Mouse (Mus musculus): ENCODE measurements around the gene Vwa8. TPM values are rescaled to one million over a fixed set of nuclear protein-coding genes. Genes with fewer than 3 reads are reported as not detected.
A peak's percentile ranks its signal among the peaks of the same experiment; 100 is the strongest.

Vwa8 gene
- total RNA-seq, 1 experiment: 9.8 TPM

GRCm38 (mm10) chr14:79136585-79136984, 287.7 kb downstream of the Vwa8 start:
- in situ Hi-C loops (cut with MboI; ENCODE audit: low sequenced_read_pairs in 2 of 2, unreplicated experiment in 2 of 2): loop anchor here (25.0 kb wide), 1 partner anchor 176 kb away; the partner anchor contains the start of gene Rgcc (in 2 of the 2)
- TF ChIP-seq CHD2 (IDR thresholded peaks at IDR 0.05; ENCODE audit: low read depth, low read length): no peak
- TF ChIP-seq MAFK (IDR thresholded peaks at IDR 0.05; ENCODE audit: insufficient read depth, low read depth, low read length): no peak
- TF ChIP-seq ZNF384 (IDR thresholded peaks at IDR 0.05; ENCODE audit: low read depth, low read length): no peak
- no peak for TF ChIP-seq ZC3H11A (IDR thresholded peaks at IDR 0.05; ENCODE audit: borderline replicate concordance, low read depth, low read length)
- TF ChIP-seq HCFC1 (IDR thresholded peaks at IDR 0.05; ENCODE audit: borderline replicate concordance, insufficient read depth, low read length): no peak

DNA sequence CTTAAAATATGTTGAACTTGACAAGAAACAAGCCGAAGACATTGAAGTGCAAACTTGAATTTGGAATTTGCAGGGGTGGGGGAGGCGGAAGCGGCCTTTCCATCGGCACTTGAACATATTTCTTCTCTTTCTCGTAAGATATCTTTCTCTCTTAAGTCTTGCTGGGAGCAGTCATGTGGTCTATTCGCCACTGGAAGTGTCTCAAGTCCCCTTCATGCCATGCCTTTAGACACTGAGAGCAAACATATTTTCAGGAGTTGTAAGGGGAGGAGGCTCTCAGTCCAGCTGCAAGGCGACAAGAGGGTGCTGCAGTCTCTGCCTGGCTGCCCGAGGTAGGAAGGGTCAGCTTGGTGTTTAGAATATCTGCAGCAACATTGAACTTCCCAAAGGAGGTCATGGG, 288.2 kb downstream of the Vwa8 start:
- H3K9me3 ChIP-seq (ENCODE audit: control insufficient read depth, insufficient read depth, low read depth, low read length): no peaks in the 10 kb centered on the region
- H3K27ac ChIP-seq (ENCODE audit: insufficient read depth, low read depth, low read length, poor library complexity, severe bottlenecking): no peak overlapping the region
- H3K4me1 ChIP-seq (ENCODE audit: control insufficient read depth in 2 of 2, insufficient read depth in 2 of 2, low read length in 2 of 2, poor library complexity in 1 of 2): peaks cover 0 to 6% of the 10 kb centered on the region in 2 experiments; a peak in 1 of 4 replicates
- in situ Hi-C loops (cut with MboI; ENCODE audit: low sequenced_read_pairs in 2 of 2, unreplicated experiment in 2 of 2): loop anchor here (25.0 kb wide), 1 partner anchor 175 kb away; the partner anchor contains the start of gene Rgcc (in 2 of the 2)
- no peak overlapping the region for H3K4me3 ChIP-seq (ENCODE audit: insufficient read depth in 1 of 2, low read depth in 1 of 2, low read length in 2 of 2, poor library complexity in 1 of 2, severe bottlenecking in 1 of 2)
- H3K9ac ChIP-seq (ENCODE audit: insufficient read depth, low read depth, low read length, poor library complexity, severe bottlenecking): no peak overlapping the region
- no peaks in the 10 kb centered on the region for H3K36me3 ChIP-seq (ENCODE audit: control insufficient read depth, insufficient read depth, low read length, poor library complexity, severe bottlenecking)
- DNase-seq (ENCODE audit: low read depth, low spot score): no peak
- TF ChIP-seq HCFC1 (IDR thresholded peaks at IDR 0.05; ENCODE audit: borderline replicate concordance, insufficient read depth, low read length): no peak
- no peak for TF ChIP-seq CHD2 (IDR thresholded peaks at IDR 0.05; ENCODE audit: low read depth, low read length)
- no peak for TF ChIP-seq ZNF384 (IDR thresholded peaks at IDR 0.05; ENCODE audit: low read depth, low read length)
- TF ChIP-seq ZC3H11A (IDR thresholded peaks at IDR 0.05; ENCODE audit: borderline replicate concordance, low read depth, low read length): no peak
- no peak for TF ChIP-seq MAFK (IDR thresholded peaks at IDR 0.05; ENCODE audit: insufficient read depth, low read depth, low read length)

More at GRCm38 (mm10) chr14:79136585-79136984, 287.7 kb downstream of the Vwa8 start:
- Histone ChIP-seq H3K4me3 (ENCODE audit: insufficient read depth in 1 of 2, low read depth in 1 of 2, low read length in 2 of 2, poor library complexity in 1 of 2, severe bottlenecking in 1 of 2) (no peak overlapping the region), H3K4me1 (ENCODE audit: control insufficient read depth in 2 of 2, insufficient read depth in 2 of 2, low read length in 2 of 2, poor library complexity in 1 of 2) (peaks cover 0 to 6% of the 10 kb centered on the region in 2 experiments; a peak in 1 of 4 replicates), H3K9me3 (ENCODE audit: control insufficient read depth, insufficient read depth, low read depth, low read length) (no peaks in the 10 kb centered on the region), H3K9ac (ENCODE audit: insufficient read depth, low read depth, low read length, poor library complexity, severe bottlenecking) (no peak overlapping the region), H3K36me3 (ENCODE audit: control insufficient read depth, insufficient read depth, low read length, poor library complexity, severe bottlenecking) (no peaks in the 10 kb centered on the region), H3K27ac (ENCODE audit: insufficient read depth, low read depth, low read length, poor library complexity, severe bottlenecking) (no peak overlapping the region)
- no peak for DNase-seq (ENCODE audit: low read depth, low spot score)

DNA sequence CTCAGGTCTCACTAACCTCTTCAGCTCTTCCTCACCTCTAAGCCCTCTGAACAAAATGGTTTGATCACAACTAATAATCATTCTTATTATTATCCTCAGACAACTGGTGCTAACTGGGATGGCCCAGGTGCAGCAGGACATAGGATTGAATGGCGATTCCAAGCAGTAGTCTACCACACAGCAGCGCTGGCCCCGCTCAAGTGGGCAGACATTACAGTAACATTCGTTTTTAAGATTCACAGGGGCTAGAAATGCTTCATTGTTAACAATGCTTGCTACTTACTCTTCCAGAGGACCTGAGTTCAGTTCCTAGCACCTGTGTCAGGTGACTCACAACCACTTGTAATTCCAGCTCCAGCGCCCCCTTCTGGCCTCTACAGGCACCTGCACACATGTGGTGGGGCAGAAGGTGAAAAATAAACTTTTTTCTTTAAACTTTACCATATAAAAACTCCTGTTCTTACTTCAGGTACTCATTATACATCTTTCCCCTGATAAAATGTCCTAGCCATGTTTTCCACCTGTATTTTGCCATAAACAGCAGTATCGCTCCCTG, 290.3 kb downstream of the Vwa8 start:
- no peak overlapping the region for H3K4me3 ChIP-seq (ENCODE audit: insufficient read depth in 1 of 2, low read depth in 1 of 2, low read length in 2 of 2, poor library complexity in 1 of 2, severe bottlenecking in 1 of 2)
- H3K27ac ChIP-seq (ENCODE audit: insufficient read depth, low read depth, low read length, poor library complexity, severe bottlenecking): no peak overlapping the region
- in situ Hi-C loops (cut with MboI; ENCODE audit: low sequenced_read_pairs in 2 of 2, unreplicated experiment in 2 of 2): loop anchor here (25.0 kb wide), 1 partner anchor 173 kb away; the partner anchor contains the start of gene Rgcc (in 2 of the 2)
- DNase-seq (ENCODE audit: low read depth, low spot score): no peak
- H3K9ac ChIP-seq (ENCODE audit: insufficient read depth, low read depth, low read length, poor library complexity, severe bottlenecking): no peak overlapping the region
- peaks cover 0 to 9% of the 10 kb centered on the region in 2 experiments; a peak in 1 of 4 replicates for H3K4me1 ChIP-seq (ENCODE audit: control insufficient read depth in 2 of 2, insufficient read depth in 2 of 2, low read length in 2 of 2, poor library complexity in 1 of 2)
- no peaks in the 10 kb centered on the region for H3K9me3 ChIP-seq (ENCODE audit: control insufficient read depth, insufficient read depth, low read depth, low read length)
- H3K36me3 ChIP-seq (ENCODE audit: control insufficient read depth, insufficient read depth, low read length, poor library complexity, severe bottlenecking): no peaks in the 10 kb centered on the region
- TF ChIP-seq CHD2 (IDR thresholded peaks at IDR 0.05; ENCODE audit: low read depth, low read length) (no peak), HCFC1 (IDR thresholded peaks at IDR 0.05; ENCODE audit: borderline replicate concordance, insufficient read depth, low read length) (no peak), ZC3H11A (IDR thresholded peaks at IDR 0.05; ENCODE audit: borderline replicate concordance, low read depth, low read length) (no peak), ZNF384 (IDR thresholded peaks at IDR 0.05; ENCODE audit: low read depth, low read length) (no peak), MAFK (IDR thresholded peaks at IDR 0.05; ENCODE audit: insufficient read depth, low read depth, low read length) (no peak)

DNA sequence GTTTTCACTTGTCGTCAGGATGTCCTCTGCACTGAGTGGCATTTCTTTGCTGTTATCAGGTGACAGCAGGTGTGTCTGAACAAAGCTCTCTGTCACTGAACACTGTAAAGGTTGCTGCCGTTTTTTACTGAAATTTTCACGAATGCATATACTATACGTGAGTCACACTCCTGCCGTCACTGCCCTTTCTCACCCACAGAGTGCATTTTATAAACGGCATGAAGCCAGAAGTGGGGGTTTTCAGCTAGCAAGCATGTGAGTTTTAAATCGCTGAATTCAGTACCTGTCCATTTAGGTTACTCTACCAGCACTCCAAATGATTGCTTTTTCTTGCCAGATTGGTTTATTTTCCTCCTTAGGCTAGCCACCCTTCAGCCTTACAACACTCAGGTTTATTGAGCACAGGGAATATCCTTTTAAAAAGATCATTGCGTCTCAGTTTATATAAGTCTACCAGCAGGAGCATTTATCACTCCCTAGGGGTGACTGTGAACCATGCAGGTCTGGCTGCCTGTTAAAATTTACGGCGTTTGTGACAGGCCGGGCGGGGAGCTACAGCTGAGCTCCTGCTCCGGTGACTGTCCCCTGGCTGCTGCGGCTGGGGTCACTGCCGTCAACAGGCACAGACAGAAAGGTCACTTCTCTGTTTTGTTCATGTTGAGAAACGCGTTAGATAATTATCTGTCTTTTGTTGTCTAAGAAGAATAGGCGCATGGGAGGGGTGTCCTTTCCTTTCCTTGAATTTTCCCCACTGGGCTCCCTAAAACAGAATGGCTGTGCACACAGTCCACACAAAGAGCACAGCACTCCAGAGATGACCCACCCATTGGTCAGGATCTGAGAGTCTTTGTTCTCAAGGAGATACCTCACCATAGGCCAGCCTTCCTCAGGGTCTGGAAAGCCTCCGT, 291.3 kb downstream of the Vwa8 start:
- H3K9ac ChIP-seq (ENCODE audit: insufficient read depth, low read depth, low read length, poor library complexity, severe bottlenecking): no peak overlapping the region
- H3K4me3 ChIP-seq (ENCODE audit: insufficient read depth in 1 of 2, low read depth in 1 of 2, low read length in 2 of 2, poor library complexity in 1 of 2, severe bottlenecking in 1 of 2): no peak overlapping the region
- H3K4me1 ChIP-seq (ENCODE audit: control insufficient read depth in 2 of 2, insufficient read depth in 2 of 2, low read length in 2 of 2, poor library complexity in 1 of 2): peaks cover 0 to 9% of the 10 kb centered on the region in 2 experiments; a peak in 1 of 4 replicates
- H3K9me3 ChIP-seq (ENCODE audit: control insufficient read depth, insufficient read depth, low read depth, low read length): no peaks in the 10 kb centered on the region
- TF ChIP-seq MAFK (IDR thresholded peaks at IDR 0.05; ENCODE audit: insufficient read depth, low read depth, low read length): no peak
- in situ Hi-C loops (cut with MboI; ENCODE audit: low sequenced_read_pairs in 2 of 2, unreplicated experiment in 2 of 2): loop anchor here (25.0 kb wide), 1 partner anchor 172 kb away; the partner anchor contains the start of gene Rgcc (in 2 of the 2)
- no peaks in the 10 kb centered on the region for H3K36me3 ChIP-seq (ENCODE audit: control insufficient read depth, insufficient read depth, low read length, poor library complexity, severe bottlenecking)
- DNase-seq (ENCODE audit: low read depth, low spot score): peak; percentile 44
- H3K27ac ChIP-seq (ENCODE audit: insufficient read depth, low read depth, low read length, poor library complexity, severe bottlenecking): peak overlapping the region; percentile 28; the same call in 1 of the 2 replicates

Data from ES-E14 (cell line).